Mouse (Mus musculus): Measurements from ENCODE around the gene Ttll11.

- TF ChIP-seq POLR2A (IDR thresholded peaks at IDR 0.05; ENCODE audit: borderline replicate concordance, control insufficient read depth, low read depth, low read length) (no peak), CTCF (IDR thresholded peaks at IDR 0.05; ENCODE audit: control insufficient read depth, insufficient read depth, low read length) (no peak)
Measured at GRCm38 (mm10) chr2:35852164-35852509, 127.6 kb downstream of the Ttll11 start.

Measured in bone marrow, adult 2 months (tissue).